Mouse (Mus musculus): Measurements from ENCODE around the gene Igsf11.
A peak's percentile ranks its signal among the peaks of the same experiment; 100 is the strongest.

The Igsf11 gene

GRCm38 (mm10) chr16:38940805-38941204 lies 48.3 kb downstream of the Igsf11 start:
- DNase-seq, result no peak

- DNase-seq, result peak; percentile 16 to 39
These were observed 48.8 kb downstream of the Igsf11 start for GRCm38 (mm10) chr16:38941275-38941674.

GRCm38 (mm10) chr16:38943706-38944550 lies 51.5 kb downstream of the Igsf11 start:
- DNase-seq, result no peak

GRCm38 (mm10) chr16:38945111-38945510 lies 52.6 kb downstream of the Igsf11 start:
- no peak for DNase-seq

- DNase-seq, result peak in 1 of 2 experiments; percentile 14
These were observed 53.1 kb downstream of the Igsf11 start for GRCm38 (mm10) chr16:38945581-38945981.

GRCm38 (mm10) chr16:38946453-38946852 lies 54.0 kb downstream of the Igsf11 start:
- DNase-seq, result no peak

GRCm38 (mm10) chr16:38947141-38947879 lies 54.8 kb downstream of the Igsf11 start:
- DNase-seq, result no peak

- DNase-seq, result no peak
These were observed 56.0 kb downstream of the Igsf11 start for GRCm38 (mm10) chr16:38948441-38948840.

- DNase-seq, result no peak
These were observed 60.4 kb downstream of the Igsf11 start for GRCm38 (mm10) chr16:38952881-38953280.

- DNase-seq, result no peak
These were observed 61.4 kb downstream of the Igsf11 start for GRCm38 (mm10) chr16:38953821-38954220.

GRCm38 (mm10) chr16:38954501-38955288 lies 62.2 kb downstream of the Igsf11 start:
- DNase-seq, result no peak

GRCm38 (mm10) chr16:38955296-38955695 lies 62.8 kb downstream of the Igsf11 start:
- peak; percentile 29 to 37 for DNase-seq

GRCm38 (mm10) chr16:38958801-38959200 lies 66.3 kb downstream of the Igsf11 start:
- no peak for DNase-seq

GRCm38 (mm10) chr16:38960550-38960949 lies 68.1 kb downstream of the Igsf11 start:
- no peak for DNase-seq

- no peak for DNase-seq
These were observed 69.4 kb downstream of the Igsf11 start for GRCm38 (mm10) chr16:38961865-38962264.

- DNase-seq, result no peak
These were observed 70.2 kb downstream of the Igsf11 start for GRCm38 (mm10) chr16:38962695-38963094.

GRCm38 (mm10) chr16:38967026-38967425 lies 74.6 kb downstream of the Igsf11 start:
- no peak for DNase-seq

GRCm38 (mm10) chr16:38976151-38976550 lies 83.7 kb downstream of the Igsf11 start:
- DNase-seq, result no peak

- DNase-seq, result no peak
These were observed 86.1 kb downstream of the Igsf11 start for GRCm38 (mm10) chr16:38978546-38978945.

GRCm38 (mm10) chr16:38980546-38980945 lies 88.1 kb downstream of the Igsf11 start:
- DNase-seq, result no peak

GRCm38 (mm10) chr16:38982051-38982450 lies 89.6 kb downstream of the Igsf11 start:
- DNase-seq, result no peak

GRCm38 (mm10) chr16:38982508-38983236 lies 90.2 kb downstream of the Igsf11 start:
- DNase-seq, result peak in 1 of 2 experiments; percentile 5
